Mouse (Mus musculus) cerebellum, adult 2 months (tissue): ENCODE measurements around the gene St6galnac6.

Source experiments
- CTCF ChIP-seq: fragments of 200-500 bp; IDR thresholded peaks from 2 replicates; pipeline ENCODE4 v1.5.1; 2011; ENCODE audit warnings: low read depth, mild to moderate bottlenecking, control low read depth, low read length, moderate library complexity, borderline replicate concordance; ENCODE audit not compliant: insufficient read depth
- POLR2A ChIP-seq: fragments of 200-500 bp; IDR thresholded peaks from 2 replicates; pipeline ENCODE4 v1.6.1; 2011; ENCODE audit warnings: low read length, control low read depth, borderline replicate concordance; ENCODE audit not compliant: insufficient read depth

DNA sequence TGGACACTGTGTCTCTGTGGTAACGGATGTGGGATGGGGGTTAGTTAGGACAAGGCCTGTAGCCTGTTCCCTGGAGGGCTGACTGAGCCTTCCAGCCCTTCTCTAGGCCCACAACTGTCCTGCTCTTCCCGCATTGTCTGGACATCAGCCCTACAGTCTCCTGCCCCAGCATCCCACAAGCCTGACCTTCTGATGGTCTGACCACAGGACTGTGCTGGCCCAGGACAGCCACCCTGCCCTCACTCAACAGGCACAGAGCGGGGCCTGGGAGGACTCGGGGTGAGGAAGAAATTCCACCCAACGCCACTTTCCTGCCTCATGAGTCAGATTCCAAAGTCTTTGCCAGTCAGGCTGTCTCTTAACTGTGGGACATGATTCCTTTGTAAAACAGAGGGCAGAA is 1.8 kb upstream of the St6galnac6 start:
- TF ChIP-seq CTCF (no peak), POLR2A (no peak)
